Mouse (Mus musculus): ENCODE results near the gene Dmrtc1b. TPM values are rescaled to one million over a fixed set of nuclear protein-coding genes. Genes with fewer than 3 reads are reported as not detected.

Gene Dmrtc1b
- polyA plus RNA-seq (2014; fragmentation: Illumina TruSeq; extraction: RNeasy Lipid Tissue Mini Kit (QIAGEN cat#74804); ENCODE audit: low read depth, low replicate concordance) = 0.52 TPM

GRCm38 (mm10) chrX:102707535-102707934, at the start of gene Dmrtc1b, which contains the start of gene Gm9112:
Dmrtc1b (plus strand) TSS chrX:102707865.
Gm9112 (minus strand) TSS chrX:102707635.

GRCm38 (mm10) chrX:102686872-102687271, 20.8 kb upstream of the Dmrtc1b start, which contains the start of gene Gm3880:
Gm3880 (minus strand) TSS chrX:102686972.

Other genes with a start within 250 kb of the Dmrtc1b start
- 7.4 TPM for gene Hdac8, start 202.5 kb upstream of the Dmrtc1b start, polyA plus RNA-seq (2014; fragmentation: Illumina TruSeq; extraction: RNeasy Lipid Tissue Mini Kit (QIAGEN cat#74804); ENCODE audit: low read depth, low replicate concordance)
- 10.2 TPM for gene Phka1, start 63.6 kb upstream of the Dmrtc1b start, polyA plus RNA-seq (2014; fragmentation: Illumina TruSeq; extraction: RNeasy Lipid Tissue Mini Kit (QIAGEN cat#74804); ENCODE audit: low read depth, low replicate concordance)
- gene Gm3880, start 20.9 kb upstream of the Dmrtc1b start, polyA plus RNA-seq (2014; fragmentation: Illumina TruSeq; extraction: RNeasy Lipid Tissue Mini Kit (QIAGEN cat#74804); ENCODE audit: low read depth, low replicate concordance) = not detected
- gene Gm9112, start 230 bp upstream of the Dmrtc1b start, polyA plus RNA-seq (2014; fragmentation: Illumina TruSeq; extraction: RNeasy Lipid Tissue Mini Kit (QIAGEN cat#74804); ENCODE audit: low read depth, low replicate concordance) = 1.5 TPM
- gene Dmrtc1c1, start 95.1 kb downstream of the Dmrtc1b start, polyA plus RNA-seq (2014; fragmentation: Illumina TruSeq; extraction: RNeasy Lipid Tissue Mini Kit (QIAGEN cat#74804); ENCODE audit: low read depth, low replicate concordance) = not detected
- gene Dmrtc1c2, start 146.8 kb downstream of the Dmrtc1b start, polyA plus RNA-seq (2014; fragmentation: Illumina TruSeq; extraction: RNeasy Lipid Tissue Mini Kit (QIAGEN cat#74804); ENCODE audit: low read depth, low replicate concordance) = not detected
- not detected for gene 1700031F05Rik, start 160.1 kb downstream of the Dmrtc1b start, polyA plus RNA-seq (2014; fragmentation: Illumina TruSeq; extraction: RNeasy Lipid Tissue Mini Kit (QIAGEN cat#74804); ENCODE audit: low read depth, low replicate concordance)
- gene Dmrtc1a, start 200.8 kb downstream of the Dmrtc1b start, polyA plus RNA-seq (2014; fragmentation: Illumina TruSeq; extraction: RNeasy Lipid Tissue Mini Kit (QIAGEN cat#74804); ENCODE audit: low read depth, low replicate concordance) = 27.1 TPM
- not detected for gene 1700011M02Rik, start 201.0 kb downstream of the Dmrtc1b start, polyA plus RNA-seq (2014; fragmentation: Illumina TruSeq; extraction: RNeasy Lipid Tissue Mini Kit (QIAGEN cat#74804); ENCODE audit: low read depth, low replicate concordance)
- 16.2 TPM for gene 1700018G05Rik, start 220.5 kb downstream of the Dmrtc1b start, polyA plus RNA-seq (2014; fragmentation: Illumina TruSeq; extraction: RNeasy Lipid Tissue Mini Kit (QIAGEN cat#74804); ENCODE audit: low read depth, low replicate concordance)